Mouse (Mus musculus) 3T3-L1 (cell line): ENCODE results near the gene Ap5b1.

Source experiments
- DNase-seq: peaks from one replicate; pipeline ENCODE4 v3.0.0-alpha.2; 2015; ENCODE audit warnings: low read depth, low spot score

The Ap5b1 gene

DNA sequence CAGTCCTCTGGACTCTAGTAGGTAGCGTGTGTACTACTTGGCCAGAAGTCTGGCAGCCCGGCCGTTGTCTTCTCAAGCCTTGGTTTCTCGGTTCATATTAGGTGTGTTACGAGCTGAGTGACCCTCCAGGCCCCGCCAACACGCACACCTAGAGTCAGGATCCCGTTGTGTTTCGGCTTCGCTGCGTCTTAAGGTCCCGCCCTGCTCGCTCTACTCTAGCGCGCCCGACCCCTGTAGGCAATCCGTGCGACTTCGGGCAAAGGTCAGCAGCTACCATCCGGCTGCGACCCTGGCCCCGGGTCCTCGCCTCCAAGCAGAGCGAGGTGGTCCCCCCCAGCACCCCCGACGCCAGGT is 668 bp upstream of the Ap5b1 start:
- no peak for DNase-seq

DNA sequence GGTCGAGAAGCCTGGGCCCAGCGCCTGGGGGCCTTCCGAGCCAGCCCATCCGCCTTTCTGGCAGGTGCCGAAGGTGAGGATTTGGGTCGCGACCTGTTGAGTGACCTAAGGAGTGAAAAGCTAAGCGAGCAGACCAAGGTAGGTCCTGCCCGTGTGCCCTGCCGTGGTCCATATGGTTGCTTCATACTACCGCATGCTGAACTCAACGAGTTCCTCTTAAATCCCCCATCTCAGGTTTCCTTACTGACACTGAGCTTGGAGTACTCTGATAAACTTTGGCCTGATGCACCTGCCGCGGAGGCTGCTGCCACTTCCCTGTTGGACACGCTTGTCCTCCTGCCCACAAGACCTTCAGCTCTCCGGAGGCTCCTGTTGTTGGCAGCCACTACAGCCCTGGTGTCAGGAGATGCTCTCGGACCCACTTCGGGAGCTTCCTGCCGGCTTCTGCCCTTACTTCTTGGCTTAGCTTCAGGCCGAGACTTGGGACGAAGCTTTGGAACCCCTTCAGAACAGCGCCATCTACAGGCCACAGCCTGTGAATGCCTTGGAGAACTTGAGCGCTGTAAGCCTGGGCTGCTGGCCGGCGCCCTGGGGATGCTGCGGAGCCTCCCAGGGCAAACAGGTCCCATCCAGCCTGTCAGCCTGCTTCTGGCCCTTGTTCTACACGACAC is 780 bp downstream of the Ap5b1 start:
- DNase-seq: peak; percentile 92

DNA sequence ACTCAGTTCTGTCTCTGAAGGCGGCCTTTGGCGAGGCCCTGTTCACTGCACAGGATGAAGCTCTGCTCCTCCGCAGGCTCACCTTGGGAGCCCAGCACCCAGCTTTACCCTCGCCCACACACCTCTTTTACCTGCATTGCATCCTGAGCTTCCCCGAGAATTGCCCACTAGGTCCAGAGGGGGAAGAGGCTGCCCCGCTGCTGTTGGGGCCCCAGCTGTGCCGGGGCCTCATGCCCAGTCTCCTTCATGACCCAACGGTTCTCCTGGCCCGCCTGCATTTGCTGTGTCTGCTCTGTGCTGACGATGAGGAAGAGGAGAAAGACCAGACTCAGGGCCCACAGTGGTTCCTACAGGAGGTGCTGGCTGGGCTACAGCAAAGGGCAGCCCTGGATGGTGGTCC is 1.7 kb downstream of the Ap5b1 start:
- DNase-seq: no peak

DNA sequence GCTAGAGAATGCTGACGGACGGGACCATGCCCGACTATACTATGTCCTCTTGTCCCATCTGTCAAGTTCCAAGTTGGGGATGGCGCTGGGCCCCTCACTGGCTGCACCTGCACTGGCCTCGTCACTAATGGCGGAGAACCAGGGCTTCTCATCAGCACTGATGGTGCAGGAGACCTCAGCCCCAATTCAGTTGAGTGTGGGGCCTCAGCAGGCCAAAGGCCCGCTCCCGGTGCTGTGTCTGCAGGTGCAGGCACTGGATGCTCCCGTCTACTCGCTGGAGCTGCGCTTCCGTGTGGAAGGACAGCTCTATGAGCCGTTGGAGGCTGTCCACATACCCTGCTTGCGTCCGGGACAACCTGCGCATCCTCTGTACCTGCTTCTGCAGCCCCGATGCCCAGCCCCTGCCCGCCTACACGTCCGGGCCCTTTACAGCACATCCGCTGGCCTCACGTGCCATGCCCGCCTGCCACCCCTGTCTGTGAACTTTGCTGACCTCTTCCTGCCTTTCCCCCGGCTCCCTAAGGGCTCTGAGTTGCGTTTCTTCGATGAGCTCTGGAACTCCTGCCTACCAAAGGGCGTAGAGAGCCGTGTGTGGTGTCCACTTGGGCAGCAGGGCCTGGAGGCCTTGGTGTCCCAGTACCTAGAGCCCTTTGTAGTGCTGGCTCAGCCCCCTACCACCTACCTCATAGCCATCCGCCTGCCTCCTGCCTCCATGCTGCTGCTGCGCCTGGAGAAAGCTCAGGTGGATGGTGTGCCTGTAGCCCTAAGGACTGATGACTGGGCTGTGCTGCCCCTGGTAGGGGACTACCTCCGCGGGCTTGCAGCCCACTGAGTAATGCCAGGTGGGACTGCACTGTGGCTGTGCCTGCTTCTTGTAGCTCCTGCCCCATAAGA is 2.8 kb downstream of the Ap5b1 start:
- DNase-seq: no peak

DNA sequence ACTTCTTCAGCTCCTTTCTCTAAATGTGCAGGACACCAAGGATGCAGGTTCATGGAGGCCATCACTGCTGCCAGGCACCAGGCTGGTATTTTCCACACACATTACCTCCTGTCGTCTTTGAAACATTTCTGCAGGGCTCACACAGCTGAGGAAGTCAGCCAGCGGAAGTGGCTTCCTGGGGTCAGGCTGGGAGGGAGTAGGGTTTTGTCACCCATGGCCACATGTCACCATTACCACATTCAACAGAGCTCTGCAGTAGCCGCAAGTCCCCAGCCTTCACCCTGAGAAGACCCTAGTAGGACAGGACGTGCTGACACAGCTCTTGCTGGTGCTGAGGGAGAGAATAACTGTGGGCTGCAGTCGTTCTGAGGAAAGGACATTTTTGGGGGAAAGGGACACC is 4.0 kb downstream of the Ap5b1 start:
- DNase-seq: no peak

DNA sequence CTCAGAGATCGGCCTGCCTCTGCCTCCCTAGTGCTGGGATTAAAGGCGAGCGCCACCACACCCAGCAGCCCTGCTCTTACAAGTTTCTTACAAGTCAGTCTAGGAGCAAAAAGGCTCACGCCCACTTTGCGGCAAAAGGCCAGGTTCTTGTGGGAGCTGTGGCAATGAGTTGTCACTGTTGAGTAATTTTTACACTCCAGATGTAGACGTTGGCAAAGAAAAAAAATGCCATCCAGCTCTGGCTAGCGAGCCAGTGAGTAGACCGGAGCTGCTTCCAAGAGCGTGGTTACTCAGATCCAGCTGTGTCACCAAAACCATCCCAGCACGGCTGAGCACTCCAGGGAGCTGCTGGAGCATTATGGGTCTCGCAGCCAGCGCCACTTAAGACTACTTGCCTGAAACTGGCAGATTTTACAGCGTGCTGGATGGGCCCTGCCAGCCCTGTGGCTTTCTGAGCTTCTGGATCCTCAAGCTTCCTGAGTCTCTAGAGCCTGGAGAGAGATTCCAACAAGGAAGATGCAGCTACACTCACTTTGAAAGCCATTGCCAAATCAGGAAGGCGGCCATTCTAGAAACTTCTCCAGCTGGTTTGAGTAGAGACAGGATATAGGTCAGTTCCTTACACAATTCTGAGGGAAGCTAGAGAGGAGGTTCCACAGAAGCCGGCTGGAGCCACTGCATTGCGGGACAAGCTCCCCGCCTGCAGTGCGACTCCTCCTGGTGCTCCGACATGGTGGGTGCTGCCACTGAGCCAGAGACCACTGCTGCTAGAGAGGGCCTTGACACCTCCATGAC is 4.7 kb downstream of the Ap5b1 start:
- DNase-seq: peak; percentile 96

DNA sequence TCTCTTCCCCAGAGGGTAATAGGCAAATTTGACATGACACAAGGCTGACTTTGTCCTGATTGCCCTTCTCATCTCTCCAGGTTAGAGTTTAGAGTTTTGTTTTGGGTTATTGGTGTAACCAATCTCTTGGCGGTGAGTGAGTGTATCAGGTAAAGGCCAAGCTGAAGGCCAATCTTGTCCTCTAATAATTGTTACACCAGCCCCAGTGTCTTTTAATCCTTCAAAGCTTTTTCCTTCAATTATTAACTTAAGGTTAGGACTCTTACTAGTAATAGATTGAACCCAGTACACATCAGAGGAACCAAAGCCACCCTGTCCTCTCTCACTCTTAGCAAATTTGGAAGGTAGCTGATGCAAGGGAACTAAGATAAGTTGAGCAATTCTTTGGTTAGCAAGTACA is 7.5 kb downstream of the Ap5b1 start:
- DNase-seq: no peak

DNA sequence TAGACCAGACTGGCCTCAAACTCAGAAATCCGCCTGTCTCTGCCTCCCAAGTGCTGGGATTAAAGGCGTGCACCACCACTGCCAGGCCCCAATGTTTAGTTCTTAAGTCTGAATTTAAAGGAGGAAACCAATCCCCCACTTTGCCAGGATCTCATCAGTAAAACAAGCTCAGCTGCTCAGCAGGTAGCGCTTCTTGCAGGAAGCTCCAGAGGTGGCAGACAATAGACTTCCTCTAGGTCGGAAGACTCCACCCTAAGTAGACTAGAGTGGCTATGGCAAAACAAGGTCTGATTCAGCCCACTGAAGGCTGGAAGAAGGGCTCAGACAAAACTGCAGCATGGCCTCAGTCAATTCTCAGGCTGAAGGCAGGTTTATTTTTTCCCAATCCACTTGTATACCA is 12.1 kb downstream of the Ap5b1 start:
- no peak for DNase-seq

DNA sequence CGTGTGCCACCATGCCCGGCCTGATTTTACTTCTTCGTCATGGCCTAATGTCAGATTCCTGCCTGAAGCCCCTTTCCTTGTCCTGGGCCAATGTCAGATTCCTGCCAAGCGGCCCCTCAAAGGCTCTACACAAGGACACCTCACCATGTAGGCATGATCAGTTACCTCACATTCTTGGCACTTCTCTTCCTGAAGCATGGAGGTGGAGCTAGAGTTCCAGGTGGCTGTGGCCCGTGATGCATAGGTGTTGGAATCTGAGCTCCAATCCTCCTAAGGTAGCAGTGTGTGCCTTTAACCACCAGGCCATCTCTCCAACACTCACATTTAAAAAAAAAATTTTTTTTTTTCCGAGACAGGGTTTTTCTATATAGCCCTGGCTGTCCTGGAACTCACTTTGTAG is 13.0 kb downstream of the Ap5b1 start:
- DNase-seq: no peak

DNA sequence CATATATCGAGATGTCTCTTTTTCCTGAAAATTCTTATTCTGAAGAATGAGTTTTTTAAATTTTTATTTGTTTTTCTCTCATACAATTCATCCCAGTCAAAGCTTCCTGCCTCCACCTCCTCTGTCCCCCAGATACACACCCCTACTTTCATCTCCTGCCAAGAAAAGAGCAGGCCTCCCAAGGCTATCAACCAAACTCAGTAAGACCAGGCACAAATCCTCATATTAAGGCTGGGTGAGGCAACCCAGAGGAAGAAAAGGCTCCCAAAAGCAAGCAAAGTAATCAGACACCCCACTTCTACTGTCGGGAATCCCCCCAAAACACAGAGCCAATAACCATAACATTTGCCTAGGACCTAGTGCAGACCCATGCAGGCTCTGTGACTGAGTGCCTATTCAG is 14.2 kb downstream of the Ap5b1 start:
- DNase-seq: no peak

DNA sequence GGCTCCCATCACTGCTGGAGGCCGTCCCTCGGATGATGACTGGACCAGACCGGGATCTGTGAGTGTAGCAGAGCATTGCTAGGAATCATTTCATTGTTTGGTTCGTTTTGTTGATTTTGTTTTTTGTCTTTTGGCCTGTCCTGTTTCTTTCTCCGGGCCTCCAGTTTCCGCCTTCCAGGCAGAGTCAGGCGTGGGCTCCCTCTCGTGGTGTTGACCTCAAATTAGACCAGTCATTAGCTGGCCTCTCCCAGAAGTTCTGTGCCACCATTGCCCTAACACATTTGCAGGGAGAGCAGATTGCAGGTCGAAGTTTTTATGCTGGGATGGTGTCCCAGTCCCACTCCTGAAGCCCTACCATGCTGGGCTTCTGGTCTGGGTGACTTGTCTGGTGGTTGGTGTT is 21.3 kb downstream of the Ap5b1 start:
- peak; percentile 64 for DNase-seq

DNA sequence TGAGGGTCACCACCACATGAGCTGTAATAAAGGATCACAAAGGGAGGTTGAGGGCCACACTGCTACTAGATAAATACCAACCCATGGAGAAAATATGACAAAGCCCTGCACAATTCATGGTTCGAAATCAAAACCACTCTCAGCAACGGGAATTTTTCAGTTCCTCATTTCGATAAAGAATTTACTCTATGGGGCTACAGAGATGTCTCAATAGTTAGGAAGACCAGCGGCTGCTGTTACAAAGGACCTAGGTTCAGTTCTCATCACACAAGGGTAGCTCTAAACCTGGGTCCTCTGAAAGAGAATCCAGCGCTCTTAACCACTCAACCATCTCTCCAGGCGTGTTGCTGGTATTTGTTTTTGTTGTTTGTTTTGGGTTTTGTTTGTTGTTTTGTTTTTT is 24.1 kb downstream of the Ap5b1 start:
- DNase-seq: no peak

DNA sequence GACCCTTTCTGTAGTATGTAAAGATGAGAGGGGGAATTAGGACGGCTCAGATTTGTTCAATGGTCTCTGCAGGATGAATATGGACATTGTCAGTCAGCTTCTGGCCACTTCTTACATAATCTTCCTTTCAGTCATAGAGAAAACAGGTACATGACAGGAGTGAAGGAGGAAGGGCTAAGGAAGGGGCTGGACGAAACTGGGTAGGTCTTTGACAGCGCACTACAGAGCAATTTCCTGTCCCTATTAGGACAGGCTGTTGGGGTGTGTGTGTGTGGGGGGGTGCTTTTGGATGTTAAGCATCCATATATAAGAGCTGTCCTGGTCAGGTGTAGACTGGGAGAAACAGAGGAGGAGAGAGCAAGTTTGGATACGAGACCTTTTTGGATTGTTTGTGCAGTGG is 31.4 kb downstream of the Ap5b1 start:
- no peak for DNase-seq

DNA sequence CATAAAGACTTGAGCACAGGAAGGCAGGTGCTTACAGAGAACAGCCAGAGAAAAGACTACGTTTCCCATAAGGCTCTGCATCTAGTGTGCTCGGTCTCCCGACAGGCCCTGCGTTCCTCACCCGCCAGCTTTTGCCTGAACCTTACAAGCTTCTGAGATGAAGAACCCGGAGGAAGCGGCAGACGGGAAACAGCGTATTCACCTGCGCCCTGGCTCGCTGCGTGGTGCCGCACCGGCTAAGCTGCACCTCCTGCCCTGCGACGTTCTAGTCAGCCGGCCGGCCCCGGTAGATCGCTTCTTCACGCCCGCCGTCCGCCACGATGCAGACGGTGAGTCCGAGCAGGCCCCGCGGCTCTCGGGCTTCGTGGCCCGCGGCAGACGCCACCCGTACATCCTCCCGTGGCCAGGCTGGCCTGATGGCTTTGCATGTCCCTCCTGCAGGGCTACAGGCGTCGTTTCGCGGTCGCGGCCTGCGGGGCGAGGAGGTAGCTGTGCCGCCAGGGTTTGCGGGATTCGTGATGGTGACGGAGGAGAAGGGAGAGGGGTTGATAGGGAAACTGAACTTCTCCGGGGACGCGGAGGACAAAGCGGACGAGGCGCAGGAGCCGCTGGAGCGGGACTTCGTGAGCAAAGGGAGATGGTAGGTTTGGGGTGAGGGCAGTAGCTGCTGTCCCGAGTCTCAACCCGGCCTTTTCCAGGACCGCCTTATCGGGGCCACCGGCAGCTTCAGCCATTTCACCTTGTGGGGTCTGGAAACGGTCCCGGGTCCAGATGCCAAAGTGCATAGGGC is 34.1 kb downstream of the Ap5b1 start, which contains the start of gene Rnaseh2c:
Rnaseh2c (plus strand) TSS at position 122 of the 790 bp plus-strand sequence.
- peak; percentile 88 for DNase-seq

DNA sequence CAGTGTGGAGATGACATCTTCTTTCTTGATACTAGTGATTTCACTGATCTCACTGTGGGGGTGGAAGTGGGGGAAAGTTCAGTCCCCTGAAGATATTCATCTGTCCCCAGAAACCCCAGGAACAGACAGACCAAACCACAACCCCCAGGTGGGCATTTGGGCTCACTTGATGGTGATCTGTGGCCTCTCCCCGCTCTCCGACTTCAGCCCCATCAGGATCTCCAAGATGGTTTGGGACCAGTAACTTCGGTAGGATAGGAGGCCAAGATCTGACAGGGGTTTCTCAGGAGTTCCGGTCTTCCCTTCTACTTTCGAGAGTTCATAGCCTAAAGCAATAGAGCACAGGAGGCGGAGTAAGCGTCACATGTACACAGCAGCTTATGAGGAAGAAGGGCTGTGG is 35.8 kb downstream of the Ap5b1 start:
- DNase-seq: no peak

DNA sequence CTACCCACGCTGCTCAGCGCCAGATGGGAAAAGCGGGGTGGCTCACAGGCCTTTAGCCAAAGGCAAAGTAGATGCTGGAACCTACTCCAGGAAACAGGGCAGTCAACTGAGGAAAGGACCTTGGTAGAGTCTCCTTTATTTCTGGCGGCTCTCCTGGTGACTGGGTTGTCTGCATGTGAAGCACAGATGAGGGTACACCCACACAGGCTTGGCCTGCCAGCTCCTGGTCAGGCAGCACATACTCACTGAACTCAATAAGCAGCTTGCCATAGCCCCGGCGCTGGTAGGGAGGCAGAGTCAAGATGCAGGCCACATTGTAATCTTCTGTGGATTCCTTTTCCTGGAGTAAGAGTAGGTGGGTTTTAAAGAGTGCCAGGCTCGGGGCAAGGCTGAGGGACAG is 37.3 kb downstream of the Ap5b1 start:
- DNase-seq: no peak

DNA sequence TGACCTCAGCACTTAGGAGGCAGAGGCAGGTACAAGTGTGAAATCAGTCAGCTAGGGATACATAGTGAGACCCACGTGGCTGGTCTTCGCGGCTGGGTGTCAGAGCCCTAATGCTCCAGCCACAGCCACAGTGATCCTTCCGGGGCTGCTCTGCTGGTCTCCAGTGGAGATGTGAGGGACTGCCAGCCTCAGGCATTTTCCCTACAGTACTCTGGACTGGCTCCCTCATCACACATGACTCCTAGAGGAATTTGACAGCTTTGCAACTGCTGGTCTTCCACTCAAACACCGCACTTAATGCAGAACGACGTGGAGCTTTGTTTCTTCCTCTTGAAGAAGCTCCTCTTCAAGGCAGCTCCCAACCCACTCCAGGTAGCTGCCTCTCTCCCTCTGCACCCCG is 38.4 kb downstream of the Ap5b1 start:
- DNase-seq: peak; percentile 51

DNA sequence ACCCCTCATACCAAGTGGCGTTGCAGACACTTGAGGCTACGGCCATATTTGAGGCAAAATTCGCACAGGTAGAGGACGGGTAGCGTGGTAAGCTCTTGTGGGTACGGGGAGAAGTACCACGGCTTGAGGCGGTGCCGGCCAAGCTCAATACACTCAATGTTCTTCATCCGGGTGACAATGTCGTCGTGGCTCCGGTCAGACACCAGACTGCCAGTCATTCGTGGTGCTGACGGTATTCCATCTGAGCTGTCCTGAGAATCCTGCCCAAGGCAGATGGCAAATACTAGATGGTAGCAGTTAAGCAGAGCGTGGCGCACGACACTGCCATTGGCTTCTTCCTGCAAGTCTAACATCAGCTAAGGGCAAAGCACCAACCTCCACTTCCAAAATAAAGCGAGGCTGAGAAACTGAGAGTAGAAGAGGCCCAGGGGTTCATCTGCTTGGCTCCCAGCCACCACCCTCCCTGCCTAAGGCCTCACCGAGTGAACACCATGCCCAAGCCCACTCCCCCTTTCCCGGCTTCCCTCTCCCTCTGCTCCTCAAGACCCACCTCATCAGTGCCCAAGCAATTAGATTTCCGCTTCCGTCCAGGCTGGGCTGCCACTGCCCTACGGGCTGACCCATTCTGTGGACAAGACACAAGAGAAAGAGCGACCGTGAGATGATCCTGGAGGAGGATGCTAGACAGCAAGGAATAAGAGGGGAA is 40.0 kb downstream of the Ap5b1 start:
- DNase-seq: no peak

DNA sequence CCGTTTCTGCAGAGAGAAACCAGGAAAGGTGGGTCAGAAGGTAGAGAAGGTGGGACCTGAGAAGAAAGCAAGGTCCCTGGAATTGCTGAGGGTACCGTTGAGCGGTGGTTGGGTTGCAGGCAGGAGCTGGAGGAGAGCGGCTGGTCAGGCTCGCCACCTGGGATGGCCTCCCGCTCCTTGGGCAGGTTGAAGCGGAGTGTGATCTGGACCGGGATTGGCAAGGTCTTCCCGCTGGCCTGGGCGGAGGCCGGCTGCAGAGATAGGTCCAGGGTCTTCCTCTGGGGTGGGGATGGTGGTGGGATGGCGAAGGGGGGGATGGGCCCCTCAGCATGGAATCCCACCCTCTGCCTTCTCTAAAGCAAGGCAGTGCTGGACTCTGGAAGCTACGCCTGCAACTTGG is 40.9 kb downstream of the Ap5b1 start:
- DNase-seq: no peak

DNA sequence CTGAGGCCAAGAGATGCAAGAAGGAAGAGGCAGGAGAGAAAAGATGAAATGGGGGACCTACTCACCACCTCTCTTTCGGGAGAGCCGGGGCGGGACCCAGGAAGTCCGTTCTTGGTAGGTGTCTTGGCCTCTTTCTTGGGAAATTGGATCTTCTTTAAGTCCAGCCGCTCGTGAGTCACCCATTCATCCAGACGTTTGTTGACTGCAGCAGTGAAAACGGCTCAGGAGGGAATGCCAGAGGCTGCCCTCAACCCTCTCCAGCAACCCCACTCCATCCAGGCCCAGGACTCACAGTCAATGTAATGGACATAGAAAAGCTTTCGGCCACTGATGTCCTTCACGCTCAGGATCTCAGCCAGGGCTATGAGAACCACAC is 41.3 kb downstream of the Ap5b1 start:
- DNase-seq: peak; percentile 79
